Mouse (Mus musculus) hindbrain, embryonic 11.5 days (tissue): ENCODE results near the gene Dazap1. TPM values are rescaled to one million over a fixed set of nuclear protein-coding genes. Genes with fewer than 3 reads are reported as not detected.

Experiments used
- ATAC-seq: fragments of 200-750 bp; cut with Nextera tagmentation; 2 replicates; pipeline ENCODE4 v1.8.0; 2017; ENCODE audit warnings: mild to moderate bottlenecking, moderate TSS enrichment, moderate library complexity; ENCODE audit not compliant: low FRiP score
- DNase-seq: peaks from one replicate; pipeline ENCODE4 v3.0.0-alpha.2; 2015; ENCODE audit warnings: low spot score
- H3K27ac ChIP-seq: fragments of 300-500 bp; sonication (generic); 2 replicates; pipeline ENCODE4 v1.5.1; 2014; ENCODE audit warnings: mild to moderate bottlenecking, low read depth, low read length
- H3K27me3 ChIP-seq: fragments of 300-500 bp; sonication (generic); 2 replicates; pipeline ENCODE4 v1.6.1; 2014; ENCODE audit warnings: mild to moderate bottlenecking, low read length, moderate library complexity, mixed read lengths; ENCODE audit not compliant: control insufficient read depth, insufficient read depth
- H3K36me3 ChIP-seq: fragments of 300-500 bp; sonication (generic); 2 replicates; pipeline ENCODE4 v1.6.1; 2014; ENCODE audit warnings: mild to moderate bottlenecking, low read length, moderate library complexity, mixed read lengths; ENCODE audit not compliant: control insufficient read depth, insufficient read depth
- H3K4me1 ChIP-seq: fragments of 300-500 bp; sonication (generic); replicated peaks from 2 replicates; pipeline ENCODE4 v1.6.1; 2014; ENCODE audit warnings: low read length, mixed read lengths; ENCODE audit not compliant: control insufficient read depth, insufficient read depth
- H3K4me2 ChIP-seq: fragments of 300-500 bp; sonication (generic); replicated peaks from 2 replicates; pipeline ENCODE4 v1.6.1; 2014; ENCODE audit warnings: mild to moderate bottlenecking, low read depth, low read length
- H3K4me3 ChIP-seq: fragments of 300-500 bp; sonication (generic); 2 replicates; pipeline ENCODE4 v1.5.1; 2014; ENCODE audit warnings: low read depth, low read length
- H3K9ac ChIP-seq: fragments of 300-500 bp; sonication (generic); 2 replicates; pipeline ENCODE4 v1.6.1; 2014; ENCODE audit warnings: low read depth, low read length
- H3K9me3 ChIP-seq: fragments of 300-500 bp; sonication (generic); 2 replicates; pipeline ENCODE4 v1.6.1; 2016; ENCODE audit warnings: low read length; ENCODE audit not compliant: control insufficient read depth
- WGBS: fragments of 180-500 bp; shearing (Covaris S2); extraction: QIAGEN DNeasy Blood & Tissue Kit; methylation state at CpG from one replicate; pipeline ENCODE4 v1.1.7; 2014; 5-methylcytosine and 5-hydroxymethylcytosine counted together
- polyA plus RNA-seq: library from polyadenylated mRNA; unstranded; fragments of >200 nt; fragmentation: Nextera tagmentation; extraction: Ambion mirVana; gene quantifications from 2 replicates; pipeline ENCODE4 v1.2.1, GENCODE M21; 2014

Dazap1 gene
- polyA plus RNA-seq, 1 experiment from 2014 or later: 46.8 TPM

DNA sequence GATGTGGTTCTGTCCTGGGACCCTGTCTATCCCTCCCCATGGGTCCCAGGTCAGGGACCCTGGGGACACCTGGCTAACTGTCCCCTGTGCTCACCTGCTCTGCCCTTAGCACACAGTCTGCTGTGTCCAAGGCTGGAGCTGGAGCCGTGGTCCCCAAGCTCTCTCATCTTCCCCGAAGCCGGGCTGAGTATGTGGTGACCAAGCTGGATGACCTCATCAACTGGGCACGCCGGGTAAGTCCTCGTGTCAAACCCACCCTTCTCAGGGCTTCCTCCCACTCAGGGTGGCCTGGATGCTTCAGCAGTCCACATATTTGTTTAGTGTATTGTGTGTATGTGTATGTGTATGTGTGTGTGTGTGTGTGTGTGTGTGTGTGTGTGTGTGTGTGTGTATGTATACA lies 7.7 kb upstream of the Dazap1 start:
- H3K27me3 ChIP-seq: no peaks in the 10 kb centered on the region
- no peak overlapping the region for H3K4me2 ChIP-seq
- no peaks in the 10 kb centered on the region; the same call in 1 of the 2 replicates for H3K4me1 ChIP-seq
- H3K9me3 ChIP-seq: no peaks in the 10 kb centered on the region
- ATAC-seq: no peak
- WGBS: 91% methylated on average over 6 of the region's 6 CpGs
- H3K36me3 ChIP-seq: peaks cover 8% of the 10 kb centered on the region; the same call in 1 of the 2 replicates
- no peak for DNase-seq
- no peak overlapping the region for H3K4me3 ChIP-seq
- H3K27ac ChIP-seq: no peak overlapping the region
- no peak overlapping the region for H3K9ac ChIP-seq

DNA sequence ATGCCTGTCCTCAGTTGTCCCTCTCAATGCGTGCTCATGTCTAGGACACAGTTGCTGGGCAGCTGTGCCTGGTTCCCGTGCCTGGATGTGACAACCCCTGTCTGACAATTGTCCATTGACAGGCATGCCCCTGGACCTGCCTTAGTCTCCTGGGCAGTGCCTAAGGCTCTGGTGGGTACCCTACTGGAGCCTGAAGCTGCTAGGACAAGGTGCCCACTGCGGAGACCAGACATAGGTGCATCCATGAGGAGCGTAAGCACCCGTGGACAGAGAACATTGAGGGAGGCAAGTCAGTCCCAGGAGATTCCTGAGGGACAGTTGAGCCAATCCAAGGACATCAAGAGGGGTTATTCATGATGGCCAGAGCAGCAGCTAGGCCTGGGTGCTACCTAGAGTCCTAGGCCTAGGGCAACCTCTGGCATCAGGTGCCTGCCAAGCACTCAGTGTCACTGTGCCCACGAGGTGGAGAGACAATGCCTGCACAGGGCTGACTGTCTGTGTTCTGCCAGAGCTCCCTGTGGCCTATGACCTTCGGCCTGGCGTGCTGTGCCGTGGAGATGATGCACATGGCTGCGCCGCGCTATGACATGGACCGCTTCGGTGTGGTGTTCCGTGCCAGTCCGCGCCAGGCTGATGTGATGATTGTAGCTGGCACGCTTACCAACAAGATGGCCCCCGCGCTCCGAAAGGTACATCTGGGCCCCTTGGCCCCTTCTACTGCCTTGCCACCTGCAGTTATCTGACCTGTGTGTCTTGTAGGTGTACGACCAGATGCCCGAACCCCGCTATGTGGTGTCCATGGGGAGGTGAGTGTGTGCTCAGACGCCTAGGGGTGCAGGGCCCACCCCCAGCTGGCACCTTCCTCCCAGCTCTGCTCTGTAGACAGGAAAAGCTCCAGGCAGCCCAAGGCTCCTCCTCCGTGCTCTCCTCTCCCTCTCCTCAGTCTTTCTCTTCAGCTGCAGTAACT lies 6.7 kb upstream of the Dazap1 start:
- WGBS: 96% methylated on average over 26 of the region's 26 CpGs
- no peak overlapping the region for H3K4me2 ChIP-seq
- no peak for DNase-seq
- H3K4me3 ChIP-seq: no peak overlapping the region
- ATAC-seq: no peak
- H3K27ac ChIP-seq: no peak overlapping the region
- peaks cover 2% of the 10 kb centered on the region; the same call in 1 of the 2 replicates for H3K4me1 ChIP-seq
- H3K9me3 ChIP-seq: no peaks in the 10 kb centered on the region
- no peaks in the 10 kb centered on the region for H3K27me3 ChIP-seq
- H3K36me3 ChIP-seq: peaks cover 8% of the 10 kb centered on the region; the same call in 1 of the 2 replicates
- no peak overlapping the region for H3K9ac ChIP-seq

DNA sequence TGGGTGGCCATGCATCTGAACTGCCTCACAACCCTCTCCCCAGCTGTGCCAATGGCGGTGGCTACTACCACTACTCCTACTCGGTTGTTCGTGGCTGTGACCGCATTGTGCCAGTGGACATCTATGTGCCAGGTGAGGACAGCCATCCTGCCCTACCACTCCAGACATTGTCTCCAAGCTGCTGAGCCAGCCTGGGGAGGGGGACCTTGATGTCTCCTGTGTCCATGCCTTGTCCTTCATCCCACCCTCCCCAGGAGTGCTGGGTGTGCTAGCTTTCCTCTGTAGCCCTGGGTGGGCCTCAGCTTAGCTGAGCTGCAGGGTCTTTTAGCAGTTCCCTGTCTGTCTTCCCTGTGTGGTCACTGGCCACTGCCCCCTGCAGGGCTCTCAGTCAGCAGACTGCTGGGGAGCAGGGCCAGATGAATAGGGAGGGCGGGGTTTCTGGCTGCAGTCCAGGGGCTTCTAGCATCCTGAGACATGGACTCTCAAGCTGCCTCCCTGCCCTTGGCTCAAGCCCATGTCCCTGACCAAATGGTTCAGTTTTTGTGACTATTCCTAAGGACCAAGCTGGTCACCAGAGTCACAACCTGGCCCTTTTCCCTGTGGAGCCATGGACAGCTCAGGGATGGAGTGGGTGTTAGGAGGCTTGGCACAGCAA lies 5.3 kb upstream of the Dazap1 start:
- H3K36me3 ChIP-seq: peaks cover 8% of the 10 kb centered on the region; the same call in 1 of the 2 replicates
- peaks cover 10% of the 10 kb centered on the region for H3K4me1 ChIP-seq
- H3K9ac ChIP-seq: no peak overlapping the region
- no peaks in the 10 kb centered on the region for H3K9me3 ChIP-seq
- H3K4me2 ChIP-seq: no peak overlapping the region
- H3K27ac ChIP-seq: no peak overlapping the region
- ATAC-seq (no peak), DNase-seq (no peak)
- H3K27me3 ChIP-seq: no peaks in the 10 kb centered on the region
- 91% methylated on average over 5 of the region's 5 CpGs for WGBS
- no peak overlapping the region for H3K4me3 ChIP-seq

DNA sequence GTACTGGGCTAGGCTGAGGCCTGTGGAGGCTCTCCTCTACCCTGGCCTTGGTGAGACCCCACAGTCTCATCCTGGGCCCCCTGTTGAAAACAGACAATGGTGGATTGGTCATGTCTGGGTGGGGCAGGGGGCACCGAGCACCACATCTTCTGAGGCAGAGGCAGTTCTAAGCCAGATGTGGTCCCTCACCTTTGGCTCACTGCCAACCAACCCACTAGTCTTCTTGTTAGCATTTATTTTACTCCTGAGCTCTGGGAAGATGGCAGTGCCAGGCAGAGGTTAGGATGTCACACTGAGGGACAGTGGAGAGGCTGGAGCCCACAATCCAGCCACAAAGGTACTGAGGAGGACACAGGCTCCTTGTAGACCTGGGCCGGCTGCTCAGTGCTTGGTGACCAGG lies 3.4 kb upstream of the Dazap1 start:
- Histone ChIP-seq H3K4me3 (no peak overlapping the region), H3K4me2 (no peak overlapping the region), H3K9me3 (no peaks in the 10 kb centered on the region), H3K27me3 (no peaks in the 10 kb centered on the region), H3K36me3 (peaks cover 8% of the 10 kb centered on the region; the same call in 1 of the 2 replicates), H3K4me1 (peaks cover 11% of the 10 kb centered on the region), H3K9ac (no peak overlapping the region), H3K27ac (no peak overlapping the region)
- no peak for ATAC-seq
- WGBS: 85% methylated on average over 2 of the region's 2 CpGs
- no peak for DNase-seq

DNA sequence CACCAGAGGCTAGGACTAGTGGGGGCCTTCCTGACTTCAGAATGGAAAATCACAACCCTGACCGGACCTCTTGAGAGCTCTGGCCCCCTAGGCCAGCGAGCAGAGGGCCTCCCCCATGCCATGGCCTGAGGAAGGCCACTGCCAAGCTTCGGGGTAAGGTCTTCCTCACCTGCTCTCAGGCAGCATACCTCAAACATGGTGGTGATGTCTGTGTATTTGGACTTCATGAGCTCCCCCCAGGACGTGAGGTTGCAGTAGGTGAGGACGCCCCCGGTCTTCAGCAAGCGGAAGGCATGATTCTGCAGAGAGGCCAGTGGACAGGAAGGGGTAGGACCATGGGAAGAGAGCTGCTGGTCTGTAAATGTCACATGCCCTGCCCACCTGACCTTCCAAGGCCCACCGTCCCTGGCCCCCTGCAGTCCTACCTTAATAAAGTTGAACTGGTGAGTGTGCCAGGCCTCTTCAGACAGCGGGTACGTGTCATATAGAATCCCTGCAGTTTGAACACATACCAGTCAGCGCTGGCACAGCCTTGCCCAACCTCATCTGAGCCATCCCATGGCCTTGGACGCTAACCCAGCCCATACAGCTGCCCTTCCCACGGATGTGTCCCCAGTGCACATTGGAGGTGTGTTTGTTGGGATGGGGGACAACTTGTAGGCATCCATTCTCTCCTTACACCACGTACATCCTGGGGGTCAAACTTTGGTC lies 2.4 kb upstream of the Dazap1 start:
- H3K4me3 ChIP-seq: no peak overlapping the region; the same call in 1 of the 2 replicates
- H3K27ac ChIP-seq: no peak overlapping the region
- no peak overlapping the region for H3K9ac ChIP-seq
- DNase-seq (no peak), ATAC-seq (no peak)
- H3K4me1 ChIP-seq: peaks cover 11% of the 10 kb centered on the region
- no peaks in the 10 kb centered on the region for H3K27me3 ChIP-seq
- no peaks in the 10 kb centered on the region for H3K9me3 ChIP-seq
- peaks cover 8% of the 10 kb centered on the region; the same call in 1 of the 2 replicates for H3K36me3 ChIP-seq
- peak overlapping the region; percentile 93; the same call in 1 of the 2 replicates for H3K4me2 ChIP-seq
- WGBS: 89% methylated on average over 14 of the region's 14 CpGs

DNA sequence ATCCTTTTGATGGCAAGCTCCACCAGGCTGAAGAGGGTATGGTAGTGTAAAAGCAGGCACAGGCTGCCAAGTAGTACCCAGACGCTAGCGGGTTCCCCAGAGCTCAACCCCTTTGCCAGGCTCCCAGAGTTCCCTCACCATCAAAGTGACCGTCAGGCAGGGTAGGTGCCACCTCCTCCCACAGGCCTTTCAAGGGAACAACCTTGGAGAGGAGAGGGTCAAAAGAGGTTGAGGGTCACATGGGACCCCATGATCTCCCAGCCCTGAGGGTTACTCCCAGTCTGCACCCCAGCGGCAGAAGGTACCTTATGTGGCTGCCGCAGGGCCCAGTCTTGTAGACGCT lies 1.9 kb upstream of the Dazap1 start:
- peak overlapping the region; percentile 44; the same call in 1 of the 2 replicates for H3K4me3 ChIP-seq
- 72% methylated on average over 6 of the region's 6 CpGs for WGBS
- DNase-seq (no peak), ATAC-seq (no peak)
- no peaks in the 10 kb centered on the region for H3K9me3 ChIP-seq
- H3K4me2 ChIP-seq: peak overlapping the region; percentile 93
- peak overlapping the region; percentile 90; the same call in 1 of the 2 replicates for H3K27ac ChIP-seq
- peaks cover 11% of the 10 kb centered on the region for H3K4me1 ChIP-seq
- peaks cover 8% of the 10 kb centered on the region; the same call in 1 of the 2 replicates for H3K36me3 ChIP-seq
- peak overlapping the region; percentile 68 for H3K9ac ChIP-seq
- no peaks in the 10 kb centered on the region for H3K27me3 ChIP-seq

DNA sequence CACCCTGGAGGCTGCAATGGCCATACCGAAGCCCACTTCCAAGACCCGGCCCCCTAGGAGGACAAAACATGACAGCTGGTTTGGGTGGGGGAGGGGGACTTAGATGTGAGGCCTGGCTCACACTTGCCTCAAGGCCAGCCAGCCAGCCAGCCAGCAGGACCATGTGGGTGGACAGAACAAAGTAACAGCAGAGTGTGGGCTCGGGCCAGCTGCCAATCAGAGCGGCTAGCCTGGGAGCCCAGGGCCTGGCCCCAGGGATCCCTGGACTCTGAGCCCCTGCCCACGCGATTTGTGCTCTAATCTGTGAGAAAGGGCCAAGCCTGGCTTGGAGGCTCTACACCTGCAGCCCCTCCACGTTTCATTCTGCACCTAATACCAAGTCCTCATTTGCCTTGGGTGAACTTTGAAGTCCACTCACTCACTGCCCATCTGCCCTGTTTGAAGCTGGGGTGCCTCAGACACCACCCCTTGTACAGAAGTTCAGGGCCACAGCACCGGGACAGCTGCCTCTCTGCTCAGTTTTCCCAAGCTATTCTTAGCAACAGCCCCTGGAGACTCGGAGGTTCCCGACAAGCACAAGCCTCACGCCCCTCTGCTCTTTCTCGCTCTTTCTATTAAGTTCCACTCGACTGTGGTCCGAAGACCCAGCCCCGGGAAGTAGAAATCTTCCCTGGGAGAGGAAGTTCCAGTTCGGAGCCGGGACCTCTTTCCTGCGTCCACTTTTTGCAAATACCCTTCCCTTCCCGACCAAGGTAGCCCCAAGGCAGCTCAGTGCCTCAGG lies 1.2 kb upstream of the Dazap1 start:
- no peaks in the 10 kb centered on the region for H3K9me3 ChIP-seq
- peak overlapping the region; percentile 68 for H3K9ac ChIP-seq
- peak overlapping the region; percentile 90 for H3K27ac ChIP-seq
- whole genome bisulfite sequencing: 7% methylated on average over 19 of the region's 19 CpGs
- H3K36me3 ChIP-seq: peaks cover 5% of the 10 kb centered on the region; the same call in 1 of the 2 replicates
- ATAC-seq (no peak), DNase-seq (peak; percentile 65)
- H3K4me2 ChIP-seq: peak overlapping the region; percentile 93
- H3K4me1 ChIP-seq: peaks cover 11% of the 10 kb centered on the region
- H3K4me3 ChIP-seq: peak overlapping the region; percentile 44
- no peaks in the 10 kb centered on the region for H3K27me3 ChIP-seq

DNA sequence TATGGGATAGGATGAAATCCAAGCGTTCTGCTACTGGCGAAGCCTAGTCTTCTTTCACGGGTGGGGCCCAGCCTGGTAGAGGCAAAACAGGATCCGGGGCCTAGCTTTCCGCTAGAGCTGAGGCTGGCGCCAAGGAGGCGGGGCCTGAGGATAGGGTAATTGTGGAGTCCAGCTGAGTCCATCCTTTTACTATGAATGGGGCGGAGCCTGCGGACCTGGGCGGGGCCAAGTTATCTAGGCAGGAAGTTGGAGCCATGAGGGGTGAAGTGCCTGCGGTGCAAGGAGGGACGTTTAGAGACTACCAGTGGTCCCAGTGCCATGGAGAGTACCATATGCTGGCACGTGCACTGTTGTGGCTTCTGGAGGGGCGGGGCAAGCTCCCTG lies 291 bp downstream of the Dazap1 start:
- Histone ChIP-seq H3K27me3 (no peaks in the 10 kb centered on the region), H3K4me1 (peaks cover 16% of the 10 kb centered on the region), H3K36me3 (no peaks in the 10 kb centered on the region), H3K4me2 (peak overlapping the region; percentile 93), H3K9ac (0 out of 2 replicates have a peak overlapping the region, but pooled peaks have one; percentile 46), H3K4me3 (peak overlapping the region; percentile 44), H3K27ac (peak overlapping the region; percentile 90), H3K9me3 (no peaks in the 10 kb centered on the region)
- DNase-seq: peak; percentile 95
- ATAC-seq: peak; percentile 59
- WGBS: under 1% methylated on average over 14 of the region's 14 CpGs
